Mouse (Mus musculus): Measurements from ENCODE around the gene Nek9.

Nek9 gene

DNA sequence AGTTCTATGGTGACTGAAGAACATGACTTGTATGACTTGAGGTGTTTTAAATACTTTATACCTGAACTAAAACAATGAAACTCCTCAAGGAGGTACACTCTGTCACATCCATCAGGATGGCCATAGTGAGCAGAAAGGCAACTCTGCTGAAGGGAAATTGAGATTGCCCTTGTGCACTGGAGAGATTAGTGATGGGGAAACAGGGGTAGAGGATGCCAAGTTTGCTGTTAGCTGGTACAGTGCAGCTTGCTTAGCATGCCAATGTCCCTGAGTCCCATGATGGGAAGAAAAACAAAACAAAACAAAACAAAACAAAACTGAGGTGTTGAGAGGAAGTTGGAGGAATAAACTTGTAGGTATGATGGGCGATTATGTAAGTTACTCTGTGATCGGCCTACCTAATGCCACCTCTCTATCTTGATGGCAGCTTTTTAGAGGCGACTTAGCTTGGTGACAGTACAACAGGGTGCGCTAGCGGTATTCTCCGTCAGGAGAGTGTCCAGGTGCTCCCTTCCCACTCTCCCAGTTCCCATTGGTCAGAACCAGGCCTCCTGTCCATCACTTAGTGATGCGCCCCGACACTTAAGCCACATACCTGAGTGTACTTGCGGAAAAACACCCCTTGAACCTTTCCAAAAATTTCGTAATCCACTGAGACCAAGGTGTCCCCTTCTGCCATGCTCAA lies 59.6 kb downstream of the Nek9 start:
- in situ Hi-C loops (cut with MboI; ENCODE audit: low pct_unique_long_range_greater_than_20kb in 1 of 2, low sequenced_read_pairs in 2 of 2, unreplicated experiment in 1 of 2), result loop anchor here (10.0 kb wide), 2 partner anchors 115 to 135 kb away; no protein-coding TSS in a partner anchor

DNA sequence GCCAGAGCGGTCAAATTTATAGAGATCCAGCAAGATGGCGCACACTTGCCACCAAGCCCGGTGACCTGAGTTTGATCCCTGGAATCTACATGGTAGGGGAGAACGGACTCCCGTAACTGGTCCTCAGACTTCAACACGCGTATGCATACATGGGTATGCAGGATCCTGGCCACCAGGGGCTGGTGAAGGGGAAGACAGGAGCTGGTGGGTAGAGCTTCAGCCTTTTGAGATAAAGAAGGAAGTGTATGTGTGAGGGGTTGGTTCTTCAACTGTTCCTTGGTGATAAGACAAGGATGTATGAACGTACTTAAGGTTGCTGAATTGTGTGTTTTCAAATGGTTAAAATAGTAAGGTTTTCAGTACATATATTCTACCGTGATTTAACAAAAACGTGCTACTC lies 60.2 kb downstream of the Nek9 start:
- in situ Hi-C loops (cut with MboI; ENCODE audit: low pct_unique_long_range_greater_than_20kb in 1 of 2, low sequenced_read_pairs in 2 of 2, unreplicated experiment in 1 of 2), result no loop called here

DNA sequence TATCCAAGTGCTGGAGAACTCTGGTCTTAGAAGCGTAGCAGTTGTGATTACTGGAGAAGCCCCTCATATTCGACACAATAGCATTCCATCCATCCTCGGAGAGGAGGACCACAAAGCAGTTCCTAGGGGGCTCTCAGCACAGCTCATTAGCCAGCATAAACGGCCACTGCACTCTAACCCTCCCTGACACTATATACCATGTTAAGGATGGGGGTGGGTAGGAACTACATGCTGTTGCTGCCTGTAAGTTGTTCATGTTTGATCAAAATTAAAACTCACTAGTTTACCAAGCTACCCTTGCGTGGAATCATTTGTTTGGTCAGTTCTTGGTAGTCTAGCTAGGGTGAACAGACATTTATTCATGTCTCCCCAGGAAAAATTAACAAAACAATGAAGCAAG lies 62.9 kb downstream of the Nek9 start:
- in situ Hi-C loops (cut with MboI; ENCODE audit: low pct_unique_long_range_greater_than_20kb in 1 of 2, low sequenced_read_pairs in 2 of 2, unreplicated experiment in 1 of 2), result no loop called here

- in situ Hi-C loops (cut with MboI; ENCODE audit: low pct_unique_long_range_greater_than_20kb in 1 of 2, low sequenced_read_pairs in 2 of 2, unreplicated experiment in 1 of 2), result no loop called here
Observed at GRCm38 (mm10) chr12:85273508-85273907, 65.7 kb downstream of the Nek9 start.

GRCm38 (mm10) chr12:85271843-85272206 lies 67.3 kb downstream of the Nek9 start:
- in situ Hi-C loops (cut with MboI; ENCODE audit: low pct_unique_long_range_greater_than_20kb in 1 of 2, low sequenced_read_pairs in 2 of 2, unreplicated experiment in 1 of 2), result no loop called here

GRCm38 (mm10) chr12:85271132-85271842 lies 67.9 kb downstream of the Nek9 start:
- in situ Hi-C loops (cut with MboI; ENCODE audit: low pct_unique_long_range_greater_than_20kb in 1 of 2, low sequenced_read_pairs in 2 of 2, unreplicated experiment in 1 of 2), result no loop called here

GRCm38 (mm10) chr12:85270319-85270718 lies 68.8 kb downstream of the Nek9 start, which contains the start of gene Mlh3:
TSS of gene Mlh3 (minus strand) at chr12:85270599.
- in situ Hi-C loops (cut with MboI; ENCODE audit: low pct_unique_long_range_greater_than_20kb in 1 of 2, low sequenced_read_pairs in 2 of 2, unreplicated experiment in 1 of 2), result no loop called here

DNA sequence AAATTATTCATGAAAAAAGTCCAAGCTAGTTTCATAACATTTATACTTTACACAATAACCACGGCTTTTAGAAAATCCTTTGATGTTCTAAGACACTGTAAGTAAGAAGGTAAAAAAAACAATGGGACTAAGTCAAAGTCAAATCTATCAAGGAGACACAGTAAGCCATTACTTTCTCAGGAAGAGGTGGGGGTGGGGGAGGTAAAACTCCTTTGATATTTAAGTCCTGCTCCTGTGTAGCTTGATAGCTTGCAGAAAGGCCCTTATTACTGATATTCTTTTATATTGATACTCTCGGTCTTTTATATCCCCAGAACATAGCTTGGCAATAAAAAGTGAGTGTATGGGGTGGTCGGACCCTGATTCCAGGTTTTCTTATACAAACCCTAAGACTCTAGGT lies 69.3 kb downstream of the Nek9 start:
- in situ Hi-C loops (cut with MboI; ENCODE audit: low pct_unique_long_range_greater_than_20kb in 1 of 2, low sequenced_read_pairs in 2 of 2, unreplicated experiment in 1 of 2), result no loop called here

DNA sequence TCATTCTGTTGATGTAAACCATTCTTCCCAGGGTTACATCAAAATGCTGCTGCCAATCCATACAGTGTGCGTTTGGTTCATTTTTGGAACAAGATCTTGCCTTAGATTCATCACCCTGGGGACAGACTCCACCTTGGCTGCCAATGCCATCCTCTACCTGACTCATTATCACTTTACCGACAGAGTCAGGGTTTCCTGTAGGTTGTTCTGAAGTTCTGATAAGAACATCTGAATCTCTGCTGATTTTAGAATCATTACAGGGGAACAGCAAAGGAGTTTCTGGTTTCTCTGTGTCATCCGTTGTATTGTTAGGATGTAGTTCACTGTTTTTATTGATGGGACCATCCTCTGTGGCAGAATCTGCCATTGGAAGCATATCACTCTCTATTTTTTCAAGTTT lies 72.9 kb downstream of the Nek9 start:
- in situ Hi-C loops (cut with MboI; ENCODE audit: low pct_unique_long_range_greater_than_20kb in 1 of 2, low sequenced_read_pairs in 2 of 2, unreplicated experiment in 1 of 2), result no loop called here

DNA sequence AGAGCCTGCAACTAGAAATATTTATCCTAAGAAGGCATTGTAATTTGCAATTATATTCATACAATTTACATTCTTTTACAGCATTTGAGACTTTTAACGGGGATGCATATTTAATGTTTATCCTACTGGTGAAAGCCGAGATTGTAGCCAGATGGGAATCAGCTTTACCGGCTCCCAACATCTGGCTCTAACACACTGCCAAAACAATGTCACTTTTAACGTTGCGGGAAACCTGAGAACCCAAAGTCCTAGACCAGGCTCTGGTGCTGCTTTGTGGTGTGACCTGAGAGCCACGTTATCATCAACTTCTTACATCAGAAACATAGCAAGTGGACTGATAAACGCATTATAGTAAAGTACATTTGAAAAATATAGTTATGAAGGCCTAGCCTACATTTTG lies 74.2 kb downstream of the Nek9 start:
- in situ Hi-C loops (cut with MboI; ENCODE audit: low pct_unique_long_range_greater_than_20kb in 1 of 2, low sequenced_read_pairs in 2 of 2, unreplicated experiment in 1 of 2), result no loop called here

- in situ Hi-C loops (cut with MboI; ENCODE audit: low pct_unique_long_range_greater_than_20kb in 1 of 2, low sequenced_read_pairs in 2 of 2, unreplicated experiment in 1 of 2), result no loop called here
Observed at GRCm38 (mm10) chr12:85264531-85264930, 74.6 kb downstream of the Nek9 start.

- in situ Hi-C loops (cut with MboI; ENCODE audit: low pct_unique_long_range_greater_than_20kb in 1 of 2, low sequenced_read_pairs in 2 of 2, unreplicated experiment in 1 of 2), result no loop called here
Observed at GRCm38 (mm10) chr12:85263190-85263589, 76.0 kb downstream of the Nek9 start.

DNA sequence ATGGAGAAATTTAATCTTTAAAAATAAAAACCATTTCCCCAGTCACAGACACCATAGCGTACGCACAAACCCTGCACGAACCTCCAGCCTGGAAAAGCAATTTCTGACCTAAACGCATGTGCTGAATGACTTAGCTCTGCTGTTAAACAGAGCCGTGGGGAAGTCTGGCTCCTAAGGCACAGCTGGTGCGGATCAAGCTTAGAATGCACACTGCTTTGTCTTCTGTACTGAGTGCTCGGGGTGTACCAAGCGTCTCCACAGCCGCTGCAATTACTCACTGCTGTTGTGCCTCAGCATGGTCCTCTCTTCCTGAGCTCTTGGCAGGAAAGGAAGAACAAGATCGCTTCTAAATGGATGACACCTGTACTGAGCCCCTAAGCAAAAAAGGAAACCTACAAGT lies 76.7 kb downstream of the Nek9 start:
- in situ Hi-C loops (cut with MboI; ENCODE audit: low pct_unique_long_range_greater_than_20kb in 1 of 2, low sequenced_read_pairs in 2 of 2, unreplicated experiment in 1 of 2), result no loop called here

GRCm38 (mm10) chr12:85257008-85257639 lies 82.0 kb downstream of the Nek9 start:
- in situ Hi-C loops (cut with MboI; ENCODE audit: low pct_unique_long_range_greater_than_20kb in 1 of 2, low sequenced_read_pairs in 2 of 2, unreplicated experiment in 1 of 2), result no loop called here

DNA sequence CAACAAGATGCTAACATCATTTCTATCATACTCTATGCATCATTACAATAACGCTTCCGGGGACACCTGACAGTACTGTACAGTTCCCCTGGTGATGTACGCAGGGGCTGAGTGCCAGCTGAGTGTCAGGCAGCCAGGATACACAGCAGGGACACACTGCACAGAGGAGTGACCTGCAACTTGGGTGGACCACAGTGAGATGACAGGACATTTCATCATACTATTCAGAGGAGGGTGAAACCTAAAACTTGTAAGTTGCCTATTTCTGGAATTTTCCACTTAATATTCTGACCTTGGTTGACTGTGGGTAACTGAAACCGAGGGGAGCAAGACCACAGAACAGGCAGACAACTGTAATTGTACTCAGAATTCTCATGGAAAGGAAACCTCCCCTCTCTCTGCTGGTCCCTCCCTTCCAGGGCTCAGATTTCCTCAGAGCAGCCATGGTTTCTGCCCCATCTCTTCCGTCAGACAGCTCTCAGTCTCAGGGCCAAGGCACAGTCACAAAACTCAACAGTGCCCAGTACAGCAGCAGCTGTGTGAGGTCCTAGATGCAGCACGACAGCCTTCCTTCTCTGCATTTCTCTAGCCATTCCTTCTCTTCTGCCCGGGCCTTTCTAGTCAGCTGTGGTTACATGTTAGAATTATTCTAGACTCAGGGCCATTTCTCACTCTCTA lies 82.9 kb downstream of the Nek9 start:
- in situ Hi-C loops (cut with MboI; ENCODE audit: low pct_unique_long_range_greater_than_20kb in 1 of 2, low sequenced_read_pairs in 2 of 2, unreplicated experiment in 1 of 2), result no loop called here

DNA sequence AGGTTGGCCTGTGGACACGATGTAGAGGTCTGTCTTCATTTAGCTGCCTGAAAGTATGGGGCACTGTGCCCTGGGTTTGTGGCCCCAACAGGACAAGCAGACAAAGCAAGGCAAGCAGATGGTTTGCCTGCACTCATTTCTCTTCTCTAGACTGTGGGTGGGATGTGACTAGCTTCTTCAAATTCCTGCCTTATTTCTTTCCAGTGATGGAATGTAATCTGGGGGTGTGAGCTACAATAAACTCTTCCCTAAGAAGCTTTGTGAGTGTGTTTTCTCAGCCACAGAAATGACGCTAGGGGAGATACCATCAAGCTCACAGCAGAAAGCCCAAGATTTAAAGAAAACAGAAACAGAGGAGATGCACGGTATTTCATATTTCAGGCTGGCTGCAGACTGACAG lies 87.1 kb downstream of the Nek9 start:
- in situ Hi-C loops (cut with MboI; ENCODE audit: low pct_unique_long_range_greater_than_20kb in 1 of 2, low sequenced_read_pairs in 2 of 2, unreplicated experiment in 1 of 2), result no loop called here

All from mouse embryonic stem cell (cell line).